Mouse (Mus musculus): ENCODE results near the gene Nt5c2. TPM values are rescaled to one million over a fixed set of nuclear protein-coding genes. Genes with fewer than 3 reads are reported as not detected.
A peak's percentile ranks its signal among the peaks of the same experiment; 100 is the strongest.

The Nt5c2 gene
- polyA plus RNA-seq, 1 experiment from 2014 or later, result 23.0 TPM

GRCm38 (mm10) chr19:47049840-47050239 lies 34.9 kb upstream of the Nt5c2 start:
- Histone ChIP-seq H3K4me1 (replicated peaks; ENCODE audit: control insufficient read depth, insufficient read depth, low read length) (0 out of 2 replicates have a peak, but pooled peaks cover 3% of the 10 kb centered on the region), H3K36me3 (ENCODE audit: control insufficient read depth, insufficient read depth) (peaks cover 7% of the 10 kb centered on the region), H3K27ac (ENCODE audit: low read depth, low read length) (peak overlapping the region; percentile 82; the same call in 1 of the 2 replicates), H3K9me3 (ENCODE audit: control insufficient read depth) (no peaks in the 10 kb centered on the region), H3K4me3 (ENCODE audit: low read depth, low read length) (peak overlapping the region; percentile 91), H3K9ac (ENCODE audit: low read depth, low read length) (peak overlapping the region; percentile 70; the same call in 1 of the 2 replicates), H3K27me3 (replicated peaks; ENCODE audit: control insufficient read depth, insufficient read depth, low read length) (no peaks in the 10 kb centered on the region), H3K4me2 (replicated peaks; ENCODE audit: low read depth) (peak overlapping the region; percentile 94)
- ATAC-seq, result no peak
- 6% methylated on average over 7 of the region's 7 CpGs for WGBS
- no peak for TF ChIP-seq CTCF (IDR thresholded peaks at IDR 0.05; ENCODE audit: low read depth)

DNA sequence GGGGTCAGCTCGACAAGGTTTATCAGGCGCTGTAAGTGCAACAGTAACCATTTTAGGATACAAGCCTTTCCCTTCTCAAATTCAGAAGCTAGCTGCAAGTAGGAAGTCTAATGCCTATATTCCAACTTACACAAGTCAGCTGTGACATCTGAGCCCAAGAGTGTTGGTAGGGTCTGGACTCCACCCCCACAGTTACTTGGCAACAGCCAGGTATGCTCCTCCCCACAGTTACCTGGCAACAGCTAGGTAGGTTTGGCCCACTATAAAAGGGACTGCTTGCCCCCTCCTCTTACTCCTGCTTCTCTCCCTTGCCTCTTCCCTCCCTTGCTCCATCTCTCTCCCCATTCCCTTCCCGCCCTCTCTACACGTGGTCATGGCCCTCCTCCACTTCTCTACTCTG lies 34.1 kb upstream of the Nt5c2 start:
- Histone ChIP-seq H3K4me3 (ENCODE audit: low read depth, low read length) (no peak overlapping the region), H3K4me1 (replicated peaks; ENCODE audit: control insufficient read depth, insufficient read depth, low read length) (0 out of 2 replicates have a peak, but pooled peaks cover 3% of the 10 kb centered on the region), H3K9me3 (ENCODE audit: control insufficient read depth) (no peaks in the 10 kb centered on the region), H3K9ac (ENCODE audit: low read depth, low read length) (no peak overlapping the region), H3K36me3 (ENCODE audit: control insufficient read depth, insufficient read depth) (peaks cover 11% of the 10 kb centered on the region), H3K27me3 (replicated peaks; ENCODE audit: control insufficient read depth, insufficient read depth, low read length) (no peaks in the 10 kb centered on the region), H3K27ac (ENCODE audit: low read depth, low read length) (no peak overlapping the region), H3K4me2 (replicated peaks; ENCODE audit: low read depth) (no peak overlapping the region)
- no peak for TF ChIP-seq CTCF (IDR thresholded peaks at IDR 0.05; ENCODE audit: low read depth)
- WGBS, result 65% methylated on average over 4 of the region's 4 CpGs
- ATAC-seq, result no peak

- no peaks in the 10 kb centered on the region for H3K9me3 ChIP-seq (ENCODE audit: control insufficient read depth)
- 80% methylated on average over 13 of the region's 13 CpGs for WGBS
- no peak overlapping the region for H3K27ac ChIP-seq (ENCODE audit: low read depth, low read length)
- H3K36me3 ChIP-seq (ENCODE audit: control insufficient read depth, insufficient read depth), result peaks cover 11% of the 10 kb centered on the region
- H3K4me1 ChIP-seq (replicated peaks; ENCODE audit: control insufficient read depth, insufficient read depth, low read length), result 0 out of 2 replicates have a peak, but pooled peaks cover 3% of the 10 kb centered on the region
- H3K4me3 ChIP-seq (ENCODE audit: low read depth, low read length), result no peak overlapping the region
- ATAC-seq, result no peak
- no peak for TF ChIP-seq CTCF (IDR thresholded peaks at IDR 0.05; ENCODE audit: low read depth)
- no peak overlapping the region for H3K9ac ChIP-seq (ENCODE audit: low read depth, low read length)
- no peak overlapping the region for H3K4me2 ChIP-seq (replicated peaks; ENCODE audit: low read depth)
- H3K27me3 ChIP-seq (replicated peaks; ENCODE audit: control insufficient read depth, insufficient read depth, low read length), result no peaks in the 10 kb centered on the region
Measured at GRCm38 (mm10) chr19:47047236-47047833, 32.4 kb upstream of the Nt5c2 start.

- 87% methylated on average over 1 of the region's 1 CpGs for WGBS
- Histone ChIP-seq H3K9ac (ENCODE audit: low read depth, low read length) (no peak overlapping the region), H3K9me3 (ENCODE audit: control insufficient read depth) (no peaks in the 10 kb centered on the region), H3K27me3 (replicated peaks; ENCODE audit: control insufficient read depth, insufficient read depth, low read length) (no peaks in the 10 kb centered on the region), H3K27ac (ENCODE audit: low read depth, low read length) (no peak overlapping the region), H3K36me3 (ENCODE audit: control insufficient read depth, insufficient read depth) (peaks cover 11% of the 10 kb centered on the region), H3K4me2 (replicated peaks; ENCODE audit: low read depth) (no peak overlapping the region), H3K4me1 (replicated peaks; ENCODE audit: control insufficient read depth, insufficient read depth, low read length) (0 out of 2 replicates have a peak, but pooled peaks cover 3% of the 10 kb centered on the region), H3K4me3 (ENCODE audit: low read depth, low read length) (no peak overlapping the region)
- no peak for ATAC-seq
- TF ChIP-seq CTCF (IDR thresholded peaks at IDR 0.05; ENCODE audit: low read depth), result peak; percentile 59
Measured at GRCm38 (mm10) chr19:47046343-47046742, 31.4 kb upstream of the Nt5c2 start.

DNA sequence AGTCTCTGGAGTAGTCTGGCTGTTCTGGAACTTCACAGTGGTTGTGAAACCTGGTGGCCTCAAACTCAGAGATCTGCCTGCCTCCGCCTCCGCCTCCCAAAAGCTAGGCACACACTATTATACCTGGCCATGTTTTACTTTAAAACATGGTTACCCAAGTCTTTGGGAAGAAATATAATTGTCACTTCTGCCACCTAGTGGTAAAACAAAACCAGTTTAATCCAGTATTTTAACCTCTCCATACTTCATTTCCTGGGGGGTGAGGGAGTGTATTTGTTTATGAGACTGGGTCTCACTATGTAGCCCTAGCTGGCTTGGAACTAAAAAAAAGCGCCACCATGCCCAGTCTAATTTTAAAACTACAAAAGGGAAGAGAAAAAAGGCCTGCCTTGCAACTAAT lies 28.7 kb upstream of the Nt5c2 start:
- H3K4me3 ChIP-seq (ENCODE audit: low read depth, low read length), result no peak overlapping the region
- peaks cover 16% of the 10 kb centered on the region for H3K36me3 ChIP-seq (ENCODE audit: control insufficient read depth, insufficient read depth)
- no peak overlapping the region for H3K4me2 ChIP-seq (replicated peaks; ENCODE audit: low read depth)
- no peak overlapping the region for H3K9ac ChIP-seq (ENCODE audit: low read depth, low read length)
- H3K4me1 ChIP-seq (replicated peaks; ENCODE audit: control insufficient read depth, insufficient read depth, low read length), result no peaks in the 10 kb centered on the region
- no peak overlapping the region for H3K27ac ChIP-seq (ENCODE audit: low read depth, low read length)
- no peaks in the 10 kb centered on the region for H3K27me3 ChIP-seq (replicated peaks; ENCODE audit: control insufficient read depth, insufficient read depth, low read length)
- 87% methylated on average over 3 of the region's 3 CpGs for WGBS
- TF ChIP-seq CTCF (IDR thresholded peaks at IDR 0.05; ENCODE audit: low read depth), result peak; percentile 61
- ATAC-seq, result no peak
- H3K9me3 ChIP-seq (ENCODE audit: control insufficient read depth), result no peaks in the 10 kb centered on the region

DNA sequence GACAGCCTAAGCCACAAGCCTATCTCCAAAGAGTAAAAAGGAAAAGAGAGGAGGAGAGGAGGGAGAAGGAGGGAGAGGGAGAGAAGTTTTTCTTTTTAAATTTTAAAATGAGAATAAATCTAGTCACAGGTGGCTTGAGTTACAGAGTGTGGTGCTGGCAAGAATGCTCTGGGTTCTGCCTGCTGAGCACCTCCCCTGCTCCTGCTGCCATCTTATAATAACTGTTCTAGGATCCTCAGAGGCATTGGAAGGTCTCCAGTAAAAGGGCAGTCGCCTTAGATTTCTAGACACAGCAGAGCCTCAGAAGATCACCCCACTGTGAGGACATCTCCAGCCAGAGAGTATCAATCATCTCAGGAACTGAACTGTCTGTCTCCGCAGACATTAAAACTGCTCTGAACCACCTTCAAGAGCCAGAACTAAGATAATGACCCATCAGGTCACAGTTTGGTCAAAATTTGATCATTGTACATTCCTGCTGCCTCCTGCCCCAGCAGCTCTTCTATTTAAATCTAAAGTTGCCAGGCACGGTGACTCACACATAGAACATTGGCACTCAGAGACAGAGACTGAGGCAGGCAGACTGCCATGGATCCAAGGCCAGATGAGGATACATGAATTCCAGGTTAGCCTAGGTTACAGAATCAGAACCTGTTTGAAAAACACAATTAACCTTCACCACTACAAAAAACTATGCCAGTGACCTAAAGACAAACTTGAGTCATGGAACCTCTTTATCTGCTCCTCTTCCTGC lies 25.9 kb upstream of the Nt5c2 start:
- Histone ChIP-seq H3K27ac (ENCODE audit: low read depth, low read length) (no peak overlapping the region), H3K36me3 (ENCODE audit: control insufficient read depth, insufficient read depth) (peaks cover 15% of the 10 kb centered on the region), H3K9ac (ENCODE audit: low read depth, low read length) (no peak overlapping the region), H3K9me3 (ENCODE audit: control insufficient read depth) (no peaks in the 10 kb centered on the region), H3K4me1 (replicated peaks; ENCODE audit: control insufficient read depth, insufficient read depth, low read length) (no peaks in the 10 kb centered on the region), H3K4me3 (ENCODE audit: low read depth, low read length) (no peak overlapping the region), H3K4me2 (replicated peaks; ENCODE audit: low read depth) (no peak overlapping the region), H3K27me3 (replicated peaks; ENCODE audit: control insufficient read depth, insufficient read depth, low read length) (no peaks in the 10 kb centered on the region)
- ATAC-seq, result no peak
- WGBS, result 90% methylated on average over 3 of the region's 3 CpGs
- no peak for TF ChIP-seq CTCF (IDR thresholded peaks at IDR 0.05; ENCODE audit: low read depth)

Measured in intestine, postnatal 0 days (tissue).